In the genomic region with DNA sequence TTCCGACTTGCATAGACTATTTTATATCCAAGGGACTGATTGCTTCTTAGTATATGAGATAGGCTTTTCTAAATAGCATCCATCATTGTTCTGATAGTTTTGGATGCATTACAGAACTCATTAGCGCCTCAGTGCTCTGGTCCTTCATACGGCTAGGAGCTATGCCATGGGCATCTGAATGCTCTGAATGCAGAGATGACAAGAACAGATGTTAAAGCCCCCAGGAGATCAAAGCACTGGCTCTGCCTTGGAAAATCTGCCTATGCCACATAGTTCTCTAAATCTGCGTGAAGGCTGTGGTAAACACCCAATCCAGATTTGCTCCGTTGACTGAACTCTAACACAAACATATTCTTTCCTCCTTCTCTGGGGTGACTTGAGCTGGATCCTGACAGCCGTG, we compare ENCODE assay signal across 12 mouse cellular contexts.
"Had no signal": no experiment of that assay in that cellular context is flagged by ENCODE, and none has a peak within 500 bp of the region (broad histone marks: within the 10 kb centered on the region; RNA-seq: fewer than 3 reads in every experiment).

No protein-coding gene starts in this region.

- H3K4me3 ChIP-seq: kidney, embryonic 15.5 days; left cerebral cortex, adult 2 months; limb, embryonic 15.5 days; liver, embryonic 12.5 days; lung, embryonic 15.5 days; midbrain, embryonic 12.5 days; neural tube, embryonic 13.5 days had no signal

- H3K27ac ChIP-seq: kidney, embryonic 15.5 days; left cerebral cortex, adult 2 months; limb, embryonic 15.5 days; liver, embryonic 12.5 days; lung, embryonic 15.5 days; midbrain, embryonic 12.5 days; neural tube, embryonic 13.5 days; stomach, postnatal 0 days had no signal

- H3K4me2 ChIP-seq: kidney, embryonic 15.5 days; limb, embryonic 15.5 days; liver, embryonic 12.5 days; lung, embryonic 15.5 days; midbrain, embryonic 12.5 days; neural tube, embryonic 13.5 days had no signal

- H3K27me3 ChIP-seq: limb, embryonic 15.5 days; liver, embryonic 12.5 days; lung, embryonic 15.5 days; midbrain, embryonic 12.5 days; neural tube, embryonic 13.5 days had no signal

- ATAC-seq: liver, embryonic 12.5 days; midbrain, embryonic 16.5 days had no signal

- H3K4me1 ChIP-seq: kidney, embryonic 15.5 days; liver, embryonic 12.5 days; lung, embryonic 15.5 days; midbrain, embryonic 12.5 days had no signal

- H3K9ac ChIP-seq: kidney, embryonic 15.5 days; limb, embryonic 15.5 days; liver, embryonic 12.5 days; lung, embryonic 15.5 days; midbrain, embryonic 12.5 days; neural tube, embryonic 13.5 days had no signal

- DNase-seq: kidney, postnatal 14 days; right cerebral cortex, adult 18-20 months; thymus, postnatal 4 days had no signal

- H3K36me3 ChIP-seq: kidney, embryonic 15.5 days; limb, embryonic 15.5 days; liver, embryonic 12.5 days; lung, embryonic 15.5 days; midbrain, embryonic 12.5 days; neural tube, embryonic 13.5 days had no signal

- H3K9me3 ChIP-seq: kidney, embryonic 15.5 days; limb, embryonic 15.5 days; liver, embryonic 12.5 days; lung, embryonic 15.5 days; midbrain, embryonic 12.5 days; neural tube, embryonic 13.5 days had no signal
